In the genomic region with DNA sequence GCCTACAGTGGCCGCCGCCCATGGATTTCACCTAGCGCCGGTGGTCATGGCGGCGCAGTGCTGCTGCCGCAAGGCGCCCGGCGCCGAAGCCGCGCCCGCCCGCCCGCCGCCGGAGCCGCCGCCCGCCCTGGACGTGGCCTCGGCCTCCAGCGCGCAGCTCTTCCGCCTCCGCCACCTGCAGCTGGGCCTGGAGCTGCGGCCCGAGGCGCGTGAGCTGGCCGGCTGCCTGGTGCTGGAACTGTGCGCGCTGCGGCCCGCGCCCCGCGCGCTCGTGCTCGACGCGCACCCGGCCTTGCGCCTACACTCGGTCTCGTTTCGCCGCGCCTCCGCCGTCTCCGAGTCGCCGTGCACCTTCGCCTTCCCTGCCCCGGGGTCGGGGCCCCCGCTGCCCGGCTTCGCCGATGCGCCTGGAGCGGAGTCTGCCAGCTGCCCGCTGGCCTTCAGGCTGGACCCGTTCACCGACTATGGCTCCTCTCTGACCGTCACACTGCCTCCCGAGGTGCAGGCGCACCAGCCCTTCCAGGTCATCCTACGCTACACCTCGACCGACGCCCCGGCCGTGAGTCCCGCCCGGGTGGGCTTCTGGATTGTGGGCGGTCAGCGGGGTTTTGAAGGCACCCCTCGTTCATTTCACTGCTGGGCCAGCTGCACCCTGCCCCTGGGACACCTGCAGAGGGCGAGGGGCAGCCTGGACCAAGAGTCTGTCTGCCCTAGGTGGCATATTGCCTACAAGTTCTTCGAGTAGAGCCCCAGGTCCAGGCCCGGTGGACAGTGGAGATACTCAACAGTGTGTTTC, we compare ENCODE assay signal across 8 mouse cellular contexts. TPM values are rescaled to one million over a fixed set of nuclear protein-coding genes. Genes with fewer than 3 reads are reported as not detected.
DNase-seq lines count a peak whose midpoint lies in the region; ATAC-seq lines count a peak whose summit lies in the region.

No protein-coding gene starts in this region.

- peak overlapping the region; percentile 93 for H3K4me2 ChIP-seq in embryonic facial prominence, embryonic 15.5 days (replicated peaks)
- H3K4me2 ChIP-seq in heart, embryonic 14.5 days (ENCODE audit: low read length) = peak overlapping the region; percentile 95
- H3K4me2 ChIP-seq in neural tube, embryonic 15.5 days = peak overlapping the region; percentile 70

- peaks cover 23% of the 10 kb centered on the region for H3K36me3 ChIP-seq in embryonic facial prominence, embryonic 15.5 days
- H3K36me3 ChIP-seq in heart, embryonic 14.5 days (ENCODE audit: control insufficient read depth, insufficient read depth, low read length) = peaks cover 21% of the 10 kb centered on the region
- H3K36me3 ChIP-seq in neural tube, embryonic 15.5 days = peaks cover 19% of the 10 kb centered on the region

- peak overlapping the region; percentile 90 for H3K27ac ChIP-seq in embryonic facial prominence, embryonic 15.5 days (replicated peaks)
- peak overlapping the region; percentile 28 to 89; a peak in 3 of 4 replicates for H3K27ac ChIP-seq in heart, embryonic 14.5 days (replicated peaks in 1 of 2; ENCODE audit: control insufficient read depth in 1 of 2, insufficient read depth in 1 of 2, low read depth in 2 of 2, low read length in 2 of 2)
- H3K27ac ChIP-seq in neural tube, embryonic 15.5 days (replicated peaks) = peak overlapping the region; percentile 94

- no peaks in the 10 kb centered on the region for H3K27me3 ChIP-seq in embryonic facial prominence, embryonic 15.5 days
- no peaks in the 10 kb centered on the region for H3K27me3 ChIP-seq in heart, embryonic 14.5 days (ENCODE audit: control insufficient read depth, insufficient read depth, low read length)
- no peaks in the 10 kb centered on the region for H3K27me3 ChIP-seq in neural tube, embryonic 15.5 days (replicated peaks)

- peak overlapping the region; percentile 85 for H3K9ac ChIP-seq in embryonic facial prominence, embryonic 15.5 days
- H3K9ac ChIP-seq in heart, embryonic 14.5 days (ENCODE audit: low read length) = peak overlapping the region; percentile 93
- peak overlapping the region; percentile 96 for H3K9ac ChIP-seq in neural tube, embryonic 15.5 days (replicated peaks)

- H3K4me3 ChIP-seq in embryonic facial prominence, embryonic 15.5 days (replicated peaks) = peak overlapping the region; percentile 81
- H3K4me3 ChIP-seq in heart, embryonic 14.5 days (ENCODE audit: control insufficient read depth in 1 of 2, insufficient read depth in 1 of 2, low read depth in 1 of 2, low read length in 2 of 2) = peak overlapping the region; percentile 73 to 85
- H3K4me3 ChIP-seq in neural tube, embryonic 15.5 days (replicated peaks) = peak overlapping the region; percentile 70

- peak; percentile 28 for DNase-seq in 416B (ENCODE audit: low read depth)
- peak; percentile 49 for DNase-seq in adrenal gland, adult 8-10 months
- peak; percentile 59 to 73 for DNase-seq in kidney, postnatal 25 days
- peak; percentile 48 to 54 for DNase-seq in lung, adult 18-20 months
- DNase-seq in thymus, postnatal 10 days (ENCODE audit: low spot score in 2 of 2) = peak; percentile 41 to 46

- ATAC-seq in embryonic facial prominence, embryonic 15.5 days (ENCODE audit: insufficient number of reproducible peaks, low FRiP score, low TSS enrichment, low read depth) = peak; percentile 36
- peak; percentile 6; the same call in 1 of the 2 replicates for ATAC-seq in heart, embryonic 14.5 days (ENCODE audit: insufficient number of reproducible peaks, insufficient read depth, low FRiP score, low read depth)
- peak; percentile 32 for ATAC-seq in neural tube, embryonic 15.5 days (ENCODE audit: low FRiP score)

- under 1% methylated on average over 76 of the region's 85 CpGs for WGBS in embryonic facial prominence, embryonic 15.5 days
- under 1% methylated on average over 55 of the region's 85 CpGs for WGBS in heart, embryonic 14.5 days
- WGBS in neural tube, embryonic 15.5 days = under 1% methylated on average over 62 of the region's 85 CpGs

- no peaks in the 10 kb centered on the region for H3K9me3 ChIP-seq in embryonic facial prominence, embryonic 15.5 days (replicated peaks)
- H3K9me3 ChIP-seq in heart, embryonic 14.5 days (ENCODE audit: control insufficient read depth, low read length) = no peaks in the 10 kb centered on the region
- H3K9me3 ChIP-seq in neural tube, embryonic 15.5 days (replicated peaks) = no peaks in the 10 kb centered on the region

- peaks cover 42% of the 10 kb centered on the region for H3K4me1 ChIP-seq in embryonic facial prominence, embryonic 15.5 days
- H3K4me1 ChIP-seq in heart, embryonic 14.5 days (ENCODE audit: control insufficient read depth in 2 of 2, insufficient read depth in 2 of 2, low read length in 2 of 2) = peaks cover 21 to 24% of the 10 kb centered on the region in 2 experiments
- H3K4me1 ChIP-seq in neural tube, embryonic 15.5 days = peaks cover 59% of the 10 kb centered on the region

RNA-seq across cellular contexts. Expression of a gene that starts 0.5 kb away (rescaled TPM):
- total RNA-seq in adrenal gland, adult 8-10 months (2022) = 10 to 100 TPM; 64.1 to 84.4 (median 76.6) TPM
- 47.7 and 47.8 TPM in 2 replicates for polyA plus RNA-seq in embryonic facial prominence, embryonic 15.5 days (2015; fragmentation: Nextera tagmentation; extraction: Ambion mirVana)
- 37.8 and 40.8 TPM in 2 replicates for polyA plus RNA-seq in heart, embryonic 14.5 days (2014; fragmentation: Nextera tagmentation; extraction: Ambion mirVana)
- polyA plus RNA-seq in neural tube, embryonic 15.5 days (2015; fragmentation: Nextera tagmentation; extraction: Ambion mirVana) = 29.8 and 33.4 TPM in 2 replicates

RNA-seq across cellular contexts. Expression of a gene that starts 4.3 kb away (rescaled TPM):
- 10 to 100 TPM; 16.2 to 17.9 (median 16.3) TPM for total RNA-seq in adrenal gland, adult 8-10 months (2022)
- polyA plus RNA-seq in embryonic facial prominence, embryonic 15.5 days (2015; fragmentation: Nextera tagmentation; extraction: Ambion mirVana) = 10.1 and 11.5 TPM in 2 replicates
- 15.6 and 16.5 TPM in 2 replicates for polyA plus RNA-seq in heart, embryonic 14.5 days (2014; fragmentation: Nextera tagmentation; extraction: Ambion mirVana)
- 17.2 and 17.9 TPM in 2 replicates for polyA plus RNA-seq in neural tube, embryonic 15.5 days (2015; fragmentation: Nextera tagmentation; extraction: Ambion mirVana)

RNA-seq across cellular contexts. Expression of a gene that starts 8.4 kb away (rescaled TPM):
- 1 to 10 TPM; 1.0 to 1.9 (median 1.3) TPM for total RNA-seq in adrenal gland, adult 8-10 months (2022)
- polyA plus RNA-seq in embryonic facial prominence, embryonic 15.5 days (2015; fragmentation: Nextera tagmentation; extraction: Ambion mirVana) = 0.88 and 1.0 TPM in 2 replicates
- polyA plus RNA-seq in heart, embryonic 14.5 days (2014; fragmentation: Nextera tagmentation; extraction: Ambion mirVana) = 0.16 and 0.89 TPM in 2 replicates
- polyA plus RNA-seq in neural tube, embryonic 15.5 days (2015; fragmentation: Nextera tagmentation; extraction: Ambion mirVana) = 0.69 and 1.3 TPM in 2 replicates

RNA-seq across cellular contexts. Expression of a gene that starts 23.1 kb away (rescaled TPM):
- total RNA-seq in adrenal gland, adult 8-10 months (2022) = 10 to 100 TPM; 17.3 to 27.2 (median 24.3) TPM
- 34.5 and 36.5 TPM in 2 replicates for polyA plus RNA-seq in embryonic facial prominence, embryonic 15.5 days (2015; fragmentation: Nextera tagmentation; extraction: Ambion mirVana)
- polyA plus RNA-seq in heart, embryonic 14.5 days (2014; fragmentation: Nextera tagmentation; extraction: Ambion mirVana) = 15.7 and 16.9 TPM in 2 replicates
- polyA plus RNA-seq in neural tube, embryonic 15.5 days (2015; fragmentation: Nextera tagmentation; extraction: Ambion mirVana) = 55.4 and 60.8 TPM in 2 replicates

RNA-seq across cellular contexts. Expression of a gene that starts 39.5 kb away (rescaled TPM):
- 1 to 10 TPM in 1 of 4 experiments, under 1 TPM in 3; 0.58 to 1.8 (median 0.87) TPM for total RNA-seq in adrenal gland, adult 8-10 months (2022)
- 1.2 and 2.1 TPM in 2 replicates for polyA plus RNA-seq in embryonic facial prominence, embryonic 15.5 days (2015; fragmentation: Nextera tagmentation; extraction: Ambion mirVana)
- 0.44 and 0.54 TPM in 2 replicates for polyA plus RNA-seq in heart, embryonic 14.5 days (2014; fragmentation: Nextera tagmentation; extraction: Ambion mirVana)
- 0.64 and 1.0 TPM in 2 replicates for polyA plus RNA-seq in neural tube, embryonic 15.5 days (2015; fragmentation: Nextera tagmentation; extraction: Ambion mirVana)

Comparison
In these comparisons a context has a peak if more than half of its experiments do, and no peak if none do; other contexts are left out.
1. Peak in every context shown above with its lines: DNase-seq, ATAC-seq, H3K4me3 ChIP-seq and H3K27ac ChIP-seq.